Mouse (Mus musculus) lung, adult 2 months (tissue): ENCODE data around the gene Car3.

Source experiments
- CTCF ChIP-seq: fragments of 200-500 bp; IDR thresholded peaks from 2 replicates; pipeline ENCODE4 v1.5.1; 2011; ENCODE audit warnings: mild to moderate bottlenecking, low read length, control low read depth; ENCODE audit not compliant: insufficient read depth
- POLR2A ChIP-seq: fragments of 200-500 bp; IDR thresholded peaks from 2 replicates; pipeline ENCODE4 v1.6.1; 2011; ENCODE audit warnings: low read depth, mild to moderate bottlenecking, control low read depth, low read length, borderline replicate concordance; ENCODE audit errors: extremely low read depth

DNA sequence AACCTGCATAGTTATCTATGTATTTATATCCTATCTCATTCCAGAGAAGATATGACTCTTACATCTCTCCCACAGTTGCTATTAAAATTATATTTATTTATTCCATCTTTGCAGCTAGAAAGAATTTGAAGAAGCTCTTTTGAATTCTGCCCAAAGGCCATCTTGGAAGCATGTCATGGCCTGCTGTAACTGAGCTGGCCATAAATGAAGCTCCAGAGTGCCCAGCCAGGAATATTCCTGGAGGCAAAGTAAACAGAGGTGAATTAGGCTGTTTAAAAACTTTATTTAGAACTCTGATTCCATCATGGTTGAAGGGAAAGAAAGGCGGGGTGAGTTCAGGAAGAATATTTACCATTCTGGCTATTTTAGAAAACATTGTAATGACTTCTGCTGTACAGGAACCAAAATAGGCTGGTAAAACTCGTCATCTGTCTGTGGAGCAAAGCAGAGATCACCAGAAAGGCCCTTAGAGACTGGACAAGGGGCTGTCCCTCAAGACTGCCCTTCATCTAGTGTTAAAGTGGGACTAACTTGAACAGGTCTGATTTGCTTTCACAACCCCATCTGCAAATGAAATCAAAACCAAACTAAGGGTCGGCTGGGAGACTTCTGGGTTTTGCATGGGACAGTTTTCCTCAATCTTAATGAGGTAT is 23.7 kb upstream of the Car3 start:
- TF ChIP-seq CTCF, result no peak
- TF ChIP-seq POLR2A, result no peak
